Mouse (Mus musculus): ENCODE results near the gene Lage3. TPM values are rescaled to one million over a fixed set of nuclear protein-coding genes. Genes with fewer than 3 reads are reported as not detected.

Gene Lage3
- total RNA-seq, 2 experiments from 2014 or later, result 36.1 to 36.3 TPM

DNA sequence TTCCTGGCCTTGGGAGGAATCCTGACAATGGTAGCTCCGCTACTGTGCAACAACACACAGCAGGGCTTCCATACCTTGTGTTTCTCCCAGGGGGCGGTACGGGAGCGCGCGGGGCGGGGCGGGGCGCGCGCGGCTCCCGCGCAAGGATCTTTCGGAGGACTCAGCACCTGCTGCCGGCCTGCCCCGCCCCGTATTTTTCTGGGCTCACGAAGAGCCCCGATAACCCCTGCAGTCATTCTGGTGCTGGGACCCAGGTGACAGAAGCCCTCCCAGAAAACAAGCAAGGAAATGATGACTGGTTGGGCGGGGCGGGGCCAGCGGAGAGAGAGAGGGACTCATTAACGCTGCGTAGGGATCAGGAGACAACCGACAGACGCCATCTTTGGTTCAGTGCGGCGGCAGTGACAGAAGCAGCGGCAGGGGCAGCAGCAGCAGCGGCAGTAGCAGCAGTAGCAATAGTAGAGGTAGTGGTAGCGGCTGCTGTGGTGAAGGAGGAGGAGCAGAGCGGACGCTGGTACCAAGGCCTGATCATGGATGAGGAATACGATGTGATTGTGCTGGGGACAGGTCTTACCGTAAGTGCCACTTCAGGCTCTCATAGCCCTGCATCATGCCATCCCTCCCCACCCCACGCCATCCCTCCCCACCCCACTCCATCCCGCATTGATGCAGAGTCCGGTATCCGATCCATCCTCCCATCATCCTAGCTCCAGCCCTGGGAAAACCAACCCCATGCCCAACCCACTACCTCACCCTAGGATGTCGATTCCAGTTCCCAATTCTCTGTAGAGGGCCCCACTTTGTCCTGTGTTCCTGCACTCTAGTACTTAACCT is 48.3 kb downstream of the Lage3 start, which contains the start of gene Gdi1:
Gene Gdi1 (plus strand): TSS at position 132 of the 834 bp plus-strand sequence.
- peak; percentile 63 for DNase-seq
- intact Hi-C loops (cut with DNase I; ENCODE audit: low total_unique reads), result no loop called here

Small RNAs within 50 kb of the gene (microRNA-seq; reads per million reads assigned to microRNA genes)
- gene Mir7092, result 0 reads per million in 2 experiments

Other genes starting within 250 kb of the Lage3 start
- gene Opn1mw, start 226.2 kb downstream of the Lage3 start, total RNA-seq (2021), result not detected
- 10 to 100 TPM; 25.6 to 30.4 TPM for gene Mecp2, start 218.3 kb downstream of the Lage3 start, total RNA-seq (2021)
- gene Tex28, start 185.8 kb downstream of the Lage3 start, total RNA-seq (2021), result not detected
- gene Tktl1, start 176.4 kb downstream of the Lage3 start, total RNA-seq (2021), result not detected
- gene Flna, start 103.8 kb downstream of the Lage3 start, total RNA-seq (2021), result 10 to 100 TPM; 78.1 to 92.7 TPM
- 10 to 100 TPM; 17.5 to 18.4 TPM for gene Emd, start 98.9 kb downstream of the Lage3 start, total RNA-seq (2021)
- 100 to 1,000 TPM; 121 to 122 TPM for gene Rpl10, start 82.8 kb downstream of the Lage3 start, total RNA-seq (2021)
- 10 to 100 TPM; 31.6 to 34.1 TPM for gene Taz, start 71.7 kb downstream of the Lage3 start, total RNA-seq (2021)
- gene Dnase1l1, start 71.3 kb downstream of the Lage3 start, total RNA-seq (2021), result 10 to 100 TPM; 79.6 to 82.4 TPM
- gene Atp6ap1, start 56.5 kb downstream of the Lage3 start, total RNA-seq (2021), result 10 to 100 TPM; 87.9 to 94.6 TPM
- gene Gdi1, start 48.6 kb downstream of the Lage3 start, total RNA-seq (2021), result 10 to 100 TPM; 36.3 to 38.9 TPM
- 10 to 100 TPM; 20.0 to 23.5 TPM for gene Fam50a, start 40.6 kb downstream of the Lage3 start, total RNA-seq (2021)
- 1 to 10 TPM; 1.6 TPM for gene Plxna3, start 24.6 kb downstream of the Lage3 start, total RNA-seq (2021)
- gene Ubl4a, start 19.6 kb upstream of the Lage3 start, total RNA-seq (2021), result 10 to 100 TPM; 43.5 to 46.7 TPM
- gene Slc10a3, start 19.7 kb upstream of the Lage3 start, total RNA-seq (2021), result 1 to 10 TPM; 3.9 to 4.1 TPM
- 10 to 100 TPM; 14.1 to 17.7 TPM for gene Fam3a, start 39.7 kb upstream of the Lage3 start, total RNA-seq (2021)
- 10 to 100 TPM; 21.9 to 23.5 TPM for gene Ikbkg, start 39.7 kb upstream of the Lage3 start, total RNA-seq (2021)
- 1 to 10 TPM; 4.7 to 5.7 TPM for gene G6pdx, start 75.6 kb upstream of the Lage3 start, total RNA-seq (2021)
- not detected for gene Gm6880, start 127.8 kb upstream of the Lage3 start, total RNA-seq (2021)
- not detected for gene Olfr1326-ps1, start 221.3 kb upstream of the Lage3 start, total RNA-seq (2021)
- not detected for gene Olfr1325, start 239.1 kb upstream of the Lage3 start, total RNA-seq (2021)

Data from gastrocnemius, postnatal 14 days (tissue).